Comparison of ENCODE assay signal across 9 mouse cellular contexts in the genomic region with DNA sequence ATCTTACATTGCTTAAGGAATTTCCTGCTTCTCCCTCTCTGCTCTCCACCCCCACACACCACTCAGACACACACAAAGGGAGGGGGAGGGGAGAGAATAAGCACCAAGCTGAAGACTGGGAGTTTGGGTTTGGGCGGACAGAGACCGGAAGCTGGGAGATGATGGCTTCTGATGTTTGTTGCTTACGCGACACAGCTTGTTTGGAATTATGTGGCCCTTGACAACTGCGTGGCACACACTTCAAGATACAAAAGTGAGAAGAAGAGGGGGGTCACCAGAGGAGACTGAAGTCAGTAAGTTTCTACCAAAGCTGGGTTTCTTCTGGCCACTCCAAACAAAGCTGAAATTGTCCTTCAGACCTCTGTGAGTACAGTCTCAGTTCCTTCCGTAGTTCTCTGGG. TPM values are rescaled to one million over a fixed set of nuclear protein-coding genes. Genes with fewer than 3 reads are reported as not detected.
DNase-seq lines count a peak whose midpoint lies in the region; ATAC-seq lines count a peak whose summit lies in the region.
"Had no signal": no experiment of that assay in that cellular context is flagged by ENCODE, and none has a peak within 500 bp of the region (broad histone marks: within the 10 kb centered on the region; RNA-seq: fewer than 3 reads in every experiment).

A gene (plus strand): TSS at position 154 of the 400 bp plus-strand sequence.

- no peaks in the 10 kb centered on the region for H3K36me3 ChIP-seq in embryonic facial prominence, embryonic 11.5 days (replicated peaks; ENCODE audit: control insufficient read depth, insufficient read depth, low read depth, low read length)
- H3K36me3 ChIP-seq in heart, embryonic 16.5 days (ENCODE audit: control insufficient read depth, insufficient read depth) = no peaks in the 10 kb centered on the region
- no peaks in the 10 kb centered on the region for H3K36me3 ChIP-seq in megakaryocyte, embryonic 14.5 days (replicated peaks; ENCODE audit: low read length)

- H3K4me3 ChIP-seq in embryonic facial prominence, embryonic 11.5 days (ENCODE audit: low read depth, low read length) = peak within 1 kb of the TSS; percentile 39
- H3K4me3 ChIP-seq in heart, embryonic 16.5 days (ENCODE audit: low read length) = peak within 1 kb of the TSS; percentile 53
- H3K4me3 ChIP-seq in megakaryocyte, embryonic 14.5 days (replicated peaks) = peak within 1 kb of the TSS; percentile 66

- peak within 1 kb of the TSS; percentile 75 for H3K4me2 ChIP-seq in embryonic facial prominence, embryonic 11.5 days (ENCODE audit: low read depth, low read length)
- H3K4me2 ChIP-seq in heart, embryonic 16.5 days (ENCODE audit: low read depth, low read length) = peak within 1 kb of the TSS; percentile 81

- H3K9ac ChIP-seq in embryonic facial prominence, embryonic 11.5 days (replicated peaks; ENCODE audit: low read length) = peak within 1 kb of the TSS; percentile 43
- H3K9ac ChIP-seq in heart, embryonic 16.5 days (ENCODE audit: low read length) = peak within 1 kb of the TSS; percentile 71

- WGBS in embryonic facial prominence, embryonic 11.5 days = 27% methylated on average over 6 of the region's 6 CpGs
- 37% methylated on average over 6 of the region's 6 CpGs for WGBS in heart, embryonic 16.5 days

- no peak for DNase-seq in frontal cortex, postnatal 25 days (ENCODE audit: low spot score in 2 of 2)
- peak; percentile 67 for DNase-seq in embryonic facial prominence, embryonic 11.5 days (ENCODE audit: low spot score)
- DNase-seq in kidney, postnatal 36 days = peak; percentile 29 to 33
- DNase-seq in thymus, postnatal 10 days (ENCODE audit: low spot score in 2 of 2) = peak; percentile 39 to 43
- DNase-seq in MN1 (ENCODE audit: low spot score) = no peak

- no peaks in the 10 kb centered on the region for H3K4me1 ChIP-seq in embryonic facial prominence, embryonic 11.5 days (ENCODE audit: control insufficient read depth, insufficient read depth, low read length)
- peaks cover 5% of the 10 kb centered on the region for H3K4me1 ChIP-seq in heart, embryonic 16.5 days (ENCODE audit: control insufficient read depth, insufficient read depth, low read length)
- peaks cover 8% of the 10 kb centered on the region for H3K4me1 ChIP-seq in megakaryocyte, embryonic 14.5 days

- H3K27ac ChIP-seq in embryonic facial prominence, embryonic 11.5 days (replicated peaks; ENCODE audit: low read depth, low read length) = no peak within 1 kb of the TSS
- no peak within 1 kb of the TSS for H3K27ac ChIP-seq in heart, embryonic 16.5 days (ENCODE audit: low read length)

- H3K27me3 ChIP-seq in embryonic facial prominence, embryonic 11.5 days (ENCODE audit: control insufficient read depth, insufficient read depth, low read length) = peaks cover 9% of the 10 kb centered on the region
- peaks cover 6% of the 10 kb centered on the region; the same call in 1 of the 2 replicates for H3K27me3 ChIP-seq in heart, embryonic 16.5 days (ENCODE audit: control insufficient read depth, insufficient read depth, low read length)
- H3K27me3 ChIP-seq in megakaryocyte, embryonic 14.5 days (replicated peaks) = peaks cover 7% of the 10 kb centered on the region
- H3K27me3 ChIP-seq: CH12.LX had no signal

- peak; percentile 42; the same call in 1 of the 2 replicates for ATAC-seq in frontal cortex, adult (ENCODE audit: low TSS enrichment)
- ATAC-seq in embryonic facial prominence, embryonic 11.5 days (replicated peaks; ENCODE audit: insufficient number of reproducible peaks, low FRiP score, low TSS enrichment, low read depth) = no peak
- peak; percentile 57; the same call in 1 of the 2 replicates for ATAC-seq in heart, embryonic 16.5 days (replicated peaks; ENCODE audit: extremely low read depth, insufficient read depth, low FRiP score)

- H3K9me3 ChIP-seq in embryonic facial prominence, embryonic 11.5 days (replicated peaks; ENCODE audit: control insufficient read depth, low read length) = no peaks in the 10 kb centered on the region
- no peaks in the 10 kb centered on the region for H3K9me3 ChIP-seq in heart, embryonic 16.5 days (replicated peaks; ENCODE audit: control insufficient read depth, low read length)
- H3K9me3 ChIP-seq in megakaryocyte, embryonic 14.5 days = no peaks in the 10 kb centered on the region

RNA-seq across cellular contexts. Expression of the gene that starts here (rescaled TPM):
- polyA plus RNA-seq in embryonic facial prominence, embryonic 11.5 days (2014; fragmentation: Nextera tagmentation; extraction: Ambion mirVana) = 3.2 TPM in 2 replicates
- 5.2 and 5.4 TPM in 2 replicates for polyA plus RNA-seq in heart, embryonic 16.5 days (2015; fragmentation: Nextera tagmentation; extraction: Ambion mirVana)
- 0.02 and 0.55 TPM in 2 replicates for polyA plus RNA-seq in megakaryocyte, embryonic 14.5 days (2012; ENCODE audit: insufficient read depth, low replicate concordance)

Comparison
In these comparisons a context has a peak if more than half of its experiments do, and no peak if none do; other contexts are left out.
1. DNase-seq: peak in embryonic facial prominence, embryonic 11.5 days (single experiment), kidney, postnatal 36 days (2 of 2) and thymus, postnatal 10 days (2 of 2); none in frontal cortex, postnatal 25 days (0 of 2) and MN1 (single experiment).
2. Peak in every context shown above with its lines, with median percentiles within 50 percentile points of each other: H3K4me3 ChIP-seq.